Mouse (Mus musculus): ENCODE data around the gene Galnt2. TPM values are rescaled to one million over a fixed set of nuclear protein-coding genes. Genes with fewer than 3 reads are reported as not detected.
A peak's percentile ranks its signal among the peaks of the same experiment; 100 is the strongest.

The Galnt2 gene
- total and polyA plus RNA-seq, 3 experiments = 18.6 to 27.3 (median 23.6) TPM

- DNase-seq (ENCODE audit: extremely low read depth) = no peak
- no peak overlapping the region for H3K4me3 ChIP-seq (replicated peaks in 1 of 3; ENCODE audit: low read depth in 2 of 3, low read length in 2 of 3, poor library complexity in 1 of 3)
- H3K4me1 ChIP-seq (ENCODE audit: control insufficient read depth in 1 of 2, insufficient read depth in 2 of 2) = peaks cover 35 to 71% of the 10 kb centered on the region in 2 experiments
- in situ Hi-C loops (cut with MboI; ENCODE audit: low pct_ligation_motif_present, low pct_unique_long_range_greater_than_20kb, low sequenced_read_pairs) (loop anchor here (5.0 kb wide), 1 partner anchor 296 kb away; no protein-coding TSS in a partner anchor), dilution Hi-C loops (cut with MboI; ENCODE audit: extremely low pct_ligation_motif_present, extremely low pct_unique_long_range_greater_than_20kb, low sequenced_read_pairs) (no loop called here)
- H3K79me2 ChIP-seq (replicated peaks; ENCODE audit: control insufficient read depth, extremely low read depth, insufficient read depth, poor library complexity, severe bottlenecking) = no peaks in the 10 kb centered on the region
- H3K4me2 ChIP-seq (ENCODE audit: insufficient read depth, low read depth, poor library complexity, severe bottlenecking) = no peak overlapping the region
- no peaks in the 10 kb centered on the region for H3K9me3 ChIP-seq (replicated peaks; ENCODE audit: low read length)
- peaks cover 14 to 23% of the 10 kb centered on the region in 2 experiments for H3K36me3 ChIP-seq (replicated peaks in 1 of 2; ENCODE audit: control insufficient read depth in 1 of 2, insufficient read depth in 1 of 2, low read length in 1 of 2)
- no peak overlapping the region for H3K9ac ChIP-seq (ENCODE audit: insufficient read depth, low read depth)
- H3K27ac ChIP-seq (ENCODE audit: insufficient read depth, low read depth) = no peak overlapping the region
- TF ChIP-seq SMC3 (IDR thresholded peaks at IDR 0.05; ENCODE audit: low read depth, low read length) (no peak), IRF4 (IDR thresholded peaks at IDR 0.05; ENCODE audit: low read depth, low read length) (0 out of 2 replicates have a peak, but pooled peaks have one; percentile 14), USF1 (IDR thresholded peaks at IDR 0.05; ENCODE audit: low read depth, low read length) (peak; percentile 22), MEF2A (IDR thresholded peaks at IDR 0.05; ENCODE audit: borderline replicate concordance, low read depth, low read length) (peak; percentile 59; the same call in 1 of the 2 replicates), HCFC1 (IDR thresholded peaks at IDR 0.05; ENCODE audit: low read depth, low read length) (no peak), MAFK (IDR thresholded peaks at IDR 0.05; ENCODE audit: insufficient replicate concordance, low read length) (no peak), BHLHE40 (IDR thresholded peaks at IDR 0.05; ENCODE audit: low read depth, low read length) (0 out of 2 replicates have a peak, but pooled peaks have one; percentile 11), ETS1 (conservative IDR thresholded peaks at IDR 0.05; ENCODE audit: low read depth, low read length) (no peak), JUND (conservative IDR thresholded peaks at IDR 0.05; ENCODE audit: low read depth, low read length) (no peak)
- no peaks in the 10 kb centered on the region for H3K27me3 ChIP-seq (replicated peaks)
Measured at GRCm38 (mm10) chr8:124348087-124348486, 116.9 kb downstream of the Galnt2 start.

- in situ Hi-C loops (cut with MboI; ENCODE audit: low pct_ligation_motif_present, low pct_unique_long_range_greater_than_20kb, low sequenced_read_pairs) = loop anchor here (5.0 to 10.0 kb wide), 3 partner anchors 297 to 555 kb away; no protein-coding TSS in a partner anchor
- dilution Hi-C loops (cut with MboI; ENCODE audit: extremely low pct_ligation_motif_present, extremely low pct_unique_long_range_greater_than_20kb, low sequenced_read_pairs) = no loop called here
- TF ChIP-seq POLR2A (IDR thresholded peaks at IDR 0.05; ENCODE audit: low read depth, low read length) = no peak
- TF ChIP-seq RCOR1 (conservative IDR thresholded peaks at IDR 0.05; ENCODE audit: low read depth, low read length) = no peak
- TF ChIP-seq MAX (IDR thresholded peaks at IDR 0.05; ENCODE audit: low read length) = no peak
- no peak for TF ChIP-seq MYC (IDR thresholded peaks at IDR 0.05; ENCODE audit: low read depth, low read length)
- TF ChIP-seq IRF4 (IDR thresholded peaks at IDR 0.05; ENCODE audit: low read depth, low read length) = peak; percentile 24; the same call in 1 of the 2 replicates
- no peak for TF ChIP-seq POLR2AphosphoS2 (IDR thresholded peaks at IDR 0.05; ENCODE audit: low read depth, low read length)
- TF ChIP-seq ETS1 (conservative IDR thresholded peaks at IDR 0.05; ENCODE audit: low read depth, low read length) = no peak
- TF ChIP-seq SMC3 (IDR thresholded peaks at IDR 0.05; ENCODE audit: low read depth, low read length) = peak; percentile 94
- no peak for TF ChIP-seq USF2 (conservative IDR thresholded peaks at IDR 0.05; ENCODE audit: low read depth, low read length)
- TF ChIP-seq PAX5 (IDR thresholded peaks at IDR 0.05; ENCODE audit: low read length) = no peak
- TF ChIP-seq EP300 (IDR thresholded peaks at IDR 0.05; ENCODE audit: low read length) = no peak
- no peak for TF ChIP-seq JUND (conservative IDR thresholded peaks at IDR 0.05; ENCODE audit: low read depth, low read length)
- no peak for TF ChIP-seq HCFC1 (IDR thresholded peaks at IDR 0.05; ENCODE audit: low read depth, low read length)
- no peak for TF ChIP-seq MAZ (IDR thresholded peaks at IDR 0.05; ENCODE audit: low read depth, low read length)
- TF ChIP-seq ZNF384 (IDR thresholded peaks at IDR 0.05; ENCODE audit: low read depth, low read length) = no peak
- no peak for TF ChIP-seq TBP (conservative IDR thresholded peaks at IDR 0.05; ENCODE audit: low read depth, low read length)
- no peak for TF ChIP-seq CHD1 (IDR thresholded peaks at IDR 0.05; ENCODE audit: low read depth, low read length)
- peak; percentile 94 to 97 for TF ChIP-seq CTCF (conservative IDR thresholded peaks at IDR 0.05 in 1 of 2, IDR thresholded peaks at IDR 0.05 in 1 of 2; ENCODE audit: low read depth in 2 of 2, low read length in 2 of 2)
- peak; percentile 30; the same call in 1 of the 2 replicates for TF ChIP-seq MEF2A (IDR thresholded peaks at IDR 0.05; ENCODE audit: borderline replicate concordance, low read depth, low read length)
- TF ChIP-seq SIN3A (IDR thresholded peaks at IDR 0.05; ENCODE audit: low read length) = peak; percentile 49; the same call in 1 of the 2 replicates
- TF ChIP-seq ZMIZ1 (IDR thresholded peaks at IDR 0.05; ENCODE audit: low read depth, low read length) = no peak
- no peak for TF ChIP-seq KAT2A (IDR thresholded peaks at IDR 0.05; ENCODE audit: insufficient replicate concordance, low read length)
- TF ChIP-seq ZKSCAN1 (IDR thresholded peaks at IDR 0.05; ENCODE audit: borderline replicate concordance, low read depth, low read length) = no peak
- TF ChIP-seq ELF1 (IDR thresholded peaks at IDR 0.05; ENCODE audit: low read depth, low read length) = no peak
- peak; percentile 19; the same call in 1 of the 2 replicates for TF ChIP-seq BHLHE40 (IDR thresholded peaks at IDR 0.05; ENCODE audit: low read depth, low read length)
- peak; percentile 99 for TF ChIP-seq RAD21 (IDR thresholded peaks at IDR 0.05; ENCODE audit: low read depth, low read length)
- no peak for TF ChIP-seq NELFE (IDR thresholded peaks at IDR 0.05; ENCODE audit: low read depth, low read length)
- peak; percentile 95 for TF ChIP-seq ZC3H11A (IDR thresholded peaks at IDR 0.05; ENCODE audit: low read depth, low read length)
- no peak for TF ChIP-seq UBTF (IDR thresholded peaks at IDR 0.05; ENCODE audit: low read depth, low read length)
- TF ChIP-seq JUN (IDR thresholded peaks at IDR 0.05; ENCODE audit: insufficient read depth, low read depth, low read length) = no peak
Measured at GRCm38 (mm10) chr8:124349663-124350062, 118.5 kb downstream of the Galnt2 start.

More at GRCm38 (mm10) chr8:124349663-124350062, 118.5 kb downstream of the Galnt2 start:
- H3K4me1 ChIP-seq (ENCODE audit: control insufficient read depth in 1 of 2, insufficient read depth in 2 of 2) = peaks cover 22 to 55% of the 10 kb centered on the region in 2 experiments
- peak; percentile 60 for DNase-seq (ENCODE audit: extremely low read depth)
- H3K9me3 ChIP-seq (replicated peaks; ENCODE audit: low read length) = no peaks in the 10 kb centered on the region
- no peaks in the 10 kb centered on the region for H3K79me2 ChIP-seq (replicated peaks; ENCODE audit: control insufficient read depth, extremely low read depth, insufficient read depth, poor library complexity, severe bottlenecking)
- peaks cover 7 to 10% of the 10 kb centered on the region in 2 experiments for H3K36me3 ChIP-seq (replicated peaks in 1 of 2; ENCODE audit: control insufficient read depth in 1 of 2, insufficient read depth in 1 of 2, low read length in 1 of 2)
- no peak overlapping the region for H3K27ac ChIP-seq (ENCODE audit: insufficient read depth, low read depth)
- H3K4me3 ChIP-seq (replicated peaks in 1 of 3; ENCODE audit: low read depth in 2 of 3, low read length in 2 of 3, poor library complexity in 1 of 3) = no peak overlapping the region
- no peak overlapping the region for H3K9ac ChIP-seq (ENCODE audit: insufficient read depth, low read depth)
- H3K27me3 ChIP-seq (replicated peaks) = no peaks in the 10 kb centered on the region
- no peak overlapping the region for H3K4me2 ChIP-seq (ENCODE audit: insufficient read depth, low read depth, poor library complexity, severe bottlenecking)

All from CH12.LX (cell line).